Mouse (Mus musculus): Measurements from ENCODE around the gene B3gnt2. TPM values are rescaled to one million over a fixed set of nuclear protein-coding genes. Genes with fewer than 3 reads are reported as not detected.

B3gnt2 gene
- polyA plus RNA-seq, 1 experiment from 2014 or later = 20.4 TPM

DNA sequence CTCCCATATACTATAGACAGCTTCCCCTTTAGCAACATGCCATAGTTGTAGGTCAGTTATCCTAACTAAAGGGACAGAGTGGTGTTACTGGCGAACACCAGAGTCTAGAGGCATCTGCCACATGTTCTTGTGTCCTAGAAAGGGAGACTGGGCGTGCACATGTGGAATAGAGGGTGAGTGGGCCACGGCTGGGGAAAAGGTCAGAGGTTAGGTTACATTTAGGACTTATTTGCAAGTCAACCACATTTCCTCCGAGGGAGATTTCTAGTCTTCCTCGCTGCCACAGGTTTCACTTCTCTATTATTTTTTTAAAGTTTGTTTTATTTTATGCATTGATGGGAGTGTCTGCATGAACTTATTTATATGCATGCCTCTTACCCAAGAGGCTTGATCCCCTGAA, 42.4 kb downstream of the B3gnt2 start:
- Histone ChIP-seq H3K4me3 (ENCODE audit: low read depth, low read length) (no peak overlapping the region), H3K4me1 (ENCODE audit: insufficient read depth, low read depth, low read length) (no peaks in the 10 kb centered on the region), H3K9ac (replicated peaks; ENCODE audit: low read depth) (no peak overlapping the region), H3K4me2 (replicated peaks; ENCODE audit: low read depth, low read length) (no peak overlapping the region), H3K27ac (ENCODE audit: low read length) (no peak overlapping the region), H3K27me3 (replicated peaks; ENCODE audit: insufficient read depth, low read length) (no peaks in the 10 kb centered on the region), H3K9me3 (ENCODE audit: low read length) (no peaks in the 10 kb centered on the region), H3K36me3 (ENCODE audit: insufficient read depth, low read length) (no peaks in the 10 kb centered on the region)
- no peak for DNase-seq (ENCODE audit: low spot score)
- TF ChIP-seq CTCF (IDR thresholded peaks at IDR 0.05) (no peak), EP300 (IDR thresholded peaks at IDR 0.05) (no peak)
- ATAC-seq = no peak
- WGBS = 63% methylated on average over 5 of the region's 5 CpGs

DNA sequence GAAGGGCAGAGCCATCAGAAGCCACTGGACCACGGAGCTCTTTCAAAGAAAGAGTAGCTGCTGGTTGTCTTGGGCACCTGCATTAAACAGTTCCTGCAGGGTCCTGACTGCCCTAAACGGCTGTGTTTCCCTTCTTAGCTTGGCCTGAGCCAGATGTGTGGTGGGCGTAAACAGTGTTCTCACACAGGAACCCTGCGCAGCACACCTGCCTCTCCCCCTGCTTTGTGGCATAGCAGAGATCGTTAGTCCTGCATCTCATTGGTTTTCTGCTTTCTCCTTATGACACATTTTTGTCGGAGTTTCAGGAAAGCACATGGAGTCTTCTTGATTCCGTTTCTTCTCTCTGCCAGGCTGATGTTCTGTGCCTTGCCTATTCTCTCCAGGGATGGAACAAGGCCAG, 44.9 kb downstream of the B3gnt2 start:
- H3K4me1 ChIP-seq (ENCODE audit: insufficient read depth, low read depth, low read length) = no peaks in the 10 kb centered on the region
- no peak for TF ChIP-seq CTCF (IDR thresholded peaks at IDR 0.05)
- TF ChIP-seq EP300 (IDR thresholded peaks at IDR 0.05) = no peak
- H3K9me3 ChIP-seq (ENCODE audit: low read length) = no peaks in the 10 kb centered on the region
- no peaks in the 10 kb centered on the region for H3K36me3 ChIP-seq (ENCODE audit: insufficient read depth, low read length)
- H3K9ac ChIP-seq (replicated peaks; ENCODE audit: low read depth) = no peak overlapping the region
- ATAC-seq = no peak
- no peak overlapping the region for H3K4me2 ChIP-seq (replicated peaks; ENCODE audit: low read depth, low read length)
- no peak overlapping the region for H3K4me3 ChIP-seq (ENCODE audit: low read depth, low read length)
- WGBS = 81% methylated on average over 7 of the region's 7 CpGs
- no peak for DNase-seq (ENCODE audit: low spot score)
- H3K27ac ChIP-seq (ENCODE audit: low read length) = no peak overlapping the region
- H3K27me3 ChIP-seq (replicated peaks; ENCODE audit: insufficient read depth, low read length) = no peaks in the 10 kb centered on the region

DNA sequence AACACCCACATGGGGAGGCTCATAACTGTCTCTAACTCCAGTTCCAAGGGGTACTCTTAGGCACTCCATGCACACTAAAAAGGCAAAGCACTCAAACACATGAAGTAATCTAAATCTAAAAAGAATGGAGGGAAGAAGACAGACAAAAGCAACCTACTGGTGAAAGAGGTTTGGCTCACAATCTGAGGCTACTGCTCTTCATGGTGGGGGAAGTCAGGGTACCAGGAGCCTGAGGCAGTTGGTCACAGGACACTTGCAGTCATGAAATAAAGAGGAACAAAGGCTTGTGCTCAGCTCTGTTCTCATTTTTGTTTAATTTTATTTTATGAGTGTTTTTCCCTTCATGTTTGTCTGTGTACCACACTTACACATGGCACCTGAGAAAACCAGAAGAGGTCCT, 45.6 kb downstream of the B3gnt2 start:
- Histone ChIP-seq H3K36me3 (ENCODE audit: insufficient read depth, low read length) (no peaks in the 10 kb centered on the region), H3K4me1 (ENCODE audit: insufficient read depth, low read depth, low read length) (no peaks in the 10 kb centered on the region), H3K27ac (ENCODE audit: low read length) (no peak overlapping the region), H3K4me2 (replicated peaks; ENCODE audit: low read depth, low read length) (no peak overlapping the region), H3K4me3 (ENCODE audit: low read depth, low read length) (no peak overlapping the region), H3K27me3 (replicated peaks; ENCODE audit: insufficient read depth, low read length) (no peaks in the 10 kb centered on the region), H3K9ac (replicated peaks; ENCODE audit: low read depth) (no peak overlapping the region), H3K9me3 (ENCODE audit: low read length) (no peaks in the 10 kb centered on the region)
- ATAC-seq = no peak
- TF ChIP-seq CTCF (IDR thresholded peaks at IDR 0.05) = no peak
- no peak for TF ChIP-seq EP300 (IDR thresholded peaks at IDR 0.05)
- DNase-seq (ENCODE audit: low spot score) = no peak

DNA sequence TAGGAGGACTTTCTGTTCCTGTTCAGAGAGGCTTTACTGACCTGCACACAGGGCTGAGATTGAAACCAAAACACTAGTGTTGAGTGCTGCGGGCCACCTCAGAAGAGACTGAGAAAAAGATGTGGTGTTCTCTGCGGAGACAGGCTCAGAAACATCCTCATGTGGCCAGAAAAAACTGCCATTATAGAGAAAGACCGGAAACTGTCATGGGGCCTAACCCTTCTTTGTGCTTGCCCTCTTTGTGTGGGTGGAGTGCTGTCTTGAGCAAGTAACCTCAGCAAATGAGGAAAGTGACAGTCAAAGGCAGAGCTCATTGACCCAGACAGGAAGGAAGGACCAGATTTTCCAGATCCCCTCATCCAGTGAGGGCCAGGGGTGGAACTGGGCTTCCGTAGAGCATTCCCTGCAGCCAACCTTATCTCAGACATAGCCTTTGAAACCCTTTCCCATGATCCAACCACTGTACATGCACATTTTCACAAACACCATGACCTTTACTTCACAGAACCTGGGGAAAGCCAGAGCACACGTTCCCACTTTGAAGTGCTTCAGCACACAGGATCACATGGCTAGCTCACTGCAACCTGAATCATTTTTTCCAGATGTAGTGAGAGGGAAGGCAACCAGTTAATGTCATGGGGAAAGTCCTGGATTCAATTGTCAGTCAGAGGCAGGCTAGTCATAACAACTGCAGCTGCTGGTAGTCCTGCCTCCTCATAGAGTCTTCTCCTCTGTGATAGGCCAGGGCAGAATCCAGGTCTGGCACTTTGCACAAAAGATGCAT, 46.6 kb downstream of the B3gnt2 start:
- Histone ChIP-seq H3K9me3 (ENCODE audit: low read length) (no peaks in the 10 kb centered on the region), H3K27me3 (replicated peaks; ENCODE audit: insufficient read depth, low read length) (no peaks in the 10 kb centered on the region), H3K9ac (replicated peaks; ENCODE audit: low read depth) (no peak overlapping the region), H3K4me1 (ENCODE audit: insufficient read depth, low read depth, low read length) (no peaks in the 10 kb centered on the region), H3K4me2 (replicated peaks; ENCODE audit: low read depth, low read length) (no peak overlapping the region), H3K27ac (ENCODE audit: low read length) (no peak overlapping the region), H3K4me3 (ENCODE audit: low read depth, low read length) (no peak overlapping the region), H3K36me3 (ENCODE audit: insufficient read depth, low read length) (no peaks in the 10 kb centered on the region)
- TF ChIP-seq CTCF (IDR thresholded peaks at IDR 0.05) (no peak), EP300 (IDR thresholded peaks at IDR 0.05) (no peak)
- no peak for ATAC-seq
- WGBS = 66% methylated on average over 5 of the region's 5 CpGs
- DNase-seq (ENCODE audit: low spot score) = peak; percentile 25

DNA sequence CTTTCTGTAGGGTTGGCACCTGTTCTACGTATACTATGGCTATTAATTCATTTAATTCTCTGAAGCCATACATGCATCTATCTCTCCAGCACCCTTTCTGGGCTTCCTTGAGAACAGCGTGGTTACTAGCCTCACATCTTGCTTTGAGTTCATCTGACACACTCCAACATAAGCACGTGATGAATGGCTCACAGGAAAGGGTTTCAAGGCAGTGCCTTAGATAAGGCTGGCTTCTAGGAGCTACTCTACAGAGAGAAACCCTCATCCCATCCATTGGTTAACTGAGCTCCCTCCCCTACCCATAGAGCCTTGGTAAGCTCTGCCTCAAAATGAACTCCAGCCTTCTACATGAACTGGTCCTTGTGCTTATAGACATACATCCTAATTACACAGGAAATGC, 47.3 kb downstream of the B3gnt2 start:
- 65% methylated on average over 3 of the region's 3 CpGs for WGBS
- TF ChIP-seq EP300 (IDR thresholded peaks at IDR 0.05) (no peak), CTCF (IDR thresholded peaks at IDR 0.05) (no peak)
- no peaks in the 10 kb centered on the region for H3K36me3 ChIP-seq (ENCODE audit: insufficient read depth, low read length)
- H3K9me3 ChIP-seq (ENCODE audit: low read length) = no peaks in the 10 kb centered on the region
- no peak overlapping the region for H3K27ac ChIP-seq (ENCODE audit: low read length)
- H3K4me2 ChIP-seq (replicated peaks; ENCODE audit: low read depth, low read length) = no peak overlapping the region
- no peak for DNase-seq (ENCODE audit: low spot score)
- H3K27me3 ChIP-seq (replicated peaks; ENCODE audit: insufficient read depth, low read length) = no peaks in the 10 kb centered on the region
- ATAC-seq = no peak; the same call in 1 of the 2 replicates
- H3K4me1 ChIP-seq (ENCODE audit: insufficient read depth, low read depth, low read length) = no peaks in the 10 kb centered on the region
- H3K4me3 ChIP-seq (ENCODE audit: low read depth, low read length) = no peak overlapping the region
- no peak overlapping the region for H3K9ac ChIP-seq (replicated peaks; ENCODE audit: low read depth)

DNA sequence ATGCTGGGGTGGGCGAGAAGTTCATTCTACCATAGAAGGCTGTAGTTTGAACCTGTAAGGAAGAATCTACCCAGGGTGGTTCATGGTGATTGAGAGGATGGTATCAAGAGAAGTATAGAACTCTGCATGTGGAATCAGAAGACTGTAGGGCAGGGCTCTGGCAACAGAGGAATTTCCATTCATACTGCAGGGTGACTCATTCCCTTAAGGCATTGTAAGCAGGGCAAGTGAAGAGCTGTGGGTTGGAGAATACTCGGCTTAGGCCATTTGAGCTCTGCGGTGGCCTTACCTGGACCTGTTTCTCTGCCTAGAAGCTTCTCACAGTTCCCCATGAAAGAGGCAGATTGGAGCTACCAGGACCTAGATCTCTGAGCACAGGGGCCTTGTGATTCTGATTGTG, 49.3 kb downstream of the B3gnt2 start:
- ATAC-seq = no peak; the same call in 1 of the 2 replicates
- Histone ChIP-seq H3K27me3 (replicated peaks; ENCODE audit: insufficient read depth, low read length) (no peaks in the 10 kb centered on the region), H3K9ac (replicated peaks; ENCODE audit: low read depth) (no peak overlapping the region), H3K36me3 (ENCODE audit: insufficient read depth, low read length) (no peaks in the 10 kb centered on the region), H3K4me2 (replicated peaks; ENCODE audit: low read depth, low read length) (no peak overlapping the region), H3K4me3 (ENCODE audit: low read depth, low read length) (no peak overlapping the region), H3K27ac (ENCODE audit: low read length) (no peak overlapping the region), H3K9me3 (ENCODE audit: low read length) (no peaks in the 10 kb centered on the region), H3K4me1 (ENCODE audit: insufficient read depth, low read depth, low read length) (no peaks in the 10 kb centered on the region)
- DNase-seq (ENCODE audit: low spot score) = peak; percentile 25
- no peak for TF ChIP-seq EP300 (IDR thresholded peaks at IDR 0.05)
- TF ChIP-seq CTCF (IDR thresholded peaks at IDR 0.05) = no peak
- WGBS = 80% methylated on average over 3 of the region's 3 CpGs
